Mouse (Mus musculus) ES-E14 (cell line): ENCODE results near the gene Aoc1. TPM values are rescaled to one million over a fixed set of nuclear protein-coding genes. Genes with fewer than 3 reads are reported as not detected.

Experiments used
- DNase-seq: peaks from one replicate; pipeline ENCODE4 v3.0.0-alpha.2; 2013; ENCODE audit warnings: low read depth, low spot score
- H3K27ac ChIP-seq: 2 replicates; pipeline ENCODE4 v1.5.1; 2012; ENCODE audit warnings: low read depth, mild to moderate bottlenecking, low read length, moderate library complexity, mixed read lengths; ENCODE audit not compliant: poor library complexity, insufficient read depth, severe bottlenecking
- H3K36me3 ChIP-seq: 2 replicates; pipeline ENCODE4 v1.6.1; 2012; ENCODE audit warnings: mild to moderate bottlenecking, low read length, moderate library complexity, mixed read lengths; ENCODE audit not compliant: control insufficient read depth, poor library complexity, insufficient read depth, severe bottlenecking
- H3K4me1 ChIP-seq, 2 experiments: fragments of 150-350 bp in 1 of 2; sonication (generic) in 1 of 2; 2 replicates each; pipeline ENCODE4 v1.6.1; 2012; ENCODE audit warnings: low read length in 2 of 2, mild to moderate bottlenecking in 1 of 2, mixed read lengths in 1 of 2; ENCODE audit not compliant: control insufficient read depth in 2 of 2, insufficient read depth in 2 of 2, poor library complexity in 1 of 2
- H3K4me3 ChIP-seq, 2 experiments: fragments of 150-350 bp in 1 of 2; sonication (generic) in 1 of 2; 2 replicates each; pipeline ENCODE4 v1.5.1; 2012; ENCODE audit warnings: low read length in 2 of 2, low read depth in 1 of 2, mild to moderate bottlenecking in 1 of 2, mixed read lengths in 1 of 2; ENCODE audit not compliant: insufficient read depth in 1 of 2, poor library complexity in 1 of 2, severe bottlenecking in 1 of 2
- H3K9ac ChIP-seq: 2 replicates; pipeline ENCODE4 v1.6.1; 2012; ENCODE audit warnings: low read depth, mild to moderate bottlenecking, low read length, mixed read lengths; ENCODE audit not compliant: poor library complexity, insufficient read depth, severe bottlenecking
- H3K9me3 ChIP-seq: fragments of 150-350 bp; sonication (generic); 2 replicates; pipeline ENCODE4 v1.6.1; 2012; ENCODE audit warnings: low read depth, mild to moderate bottlenecking, low read length; ENCODE audit not compliant: control insufficient read depth, insufficient read depth
- CHD2 ChIP-seq: IDR thresholded peaks from 2 replicates; pipeline ENCODE4 v1.6.1; 2014; ENCODE audit warnings: mild to moderate bottlenecking, low read depth, low read length, inconsistent platforms
- HCFC1 ChIP-seq: IDR thresholded peaks from 2 replicates; pipeline ENCODE4 v1.6.1; 2012; ENCODE audit warnings: low read length, inconsistent platforms, borderline replicate concordance; ENCODE audit not compliant: insufficient read depth
- MAFK ChIP-seq: IDR thresholded peaks from 2 replicates; pipeline ENCODE4 v1.6.1; 2014; ENCODE audit warnings: mild to moderate bottlenecking, low read depth, low read length, inconsistent platforms; ENCODE audit not compliant: insufficient read depth
- ZC3H11A ChIP-seq: IDR thresholded peaks from 2 replicates; pipeline ENCODE4 v1.6.1; 2012; ENCODE audit warnings: low read depth, mild to moderate bottlenecking, inconsistent platforms, low read length, borderline replicate concordance
- ZNF384 ChIP-seq: IDR thresholded peaks from 2 replicates; pipeline ENCODE4 v1.6.1; 2012; ENCODE audit warnings: low read depth, low read length, inconsistent platforms
- in situ Hi-C, 2 experiments: fragments of 600-800 bp; cut with MboI; formaldehyde crosslinking; loops; one replicate each; pipeline ENCODE4 v1.15.1; 2025; ENCODE audit warnings: low sequenced_read_pairs in 2 of 2, inconsistent platforms in 1 of 2; ENCODE audit not compliant: unreplicated experiment in 2 of 2
- total RNA-seq: library from RNA; depleted of rRNA; stranded (reverse); fragments of 300-350 nt; gene quantifications from 2 replicates; pipeline ENCODE4 v1.2.3, GENCODE M21; 2012

Gene Aoc1
- total RNA-seq, 1 experiment = 0.31 TPM

DNA sequence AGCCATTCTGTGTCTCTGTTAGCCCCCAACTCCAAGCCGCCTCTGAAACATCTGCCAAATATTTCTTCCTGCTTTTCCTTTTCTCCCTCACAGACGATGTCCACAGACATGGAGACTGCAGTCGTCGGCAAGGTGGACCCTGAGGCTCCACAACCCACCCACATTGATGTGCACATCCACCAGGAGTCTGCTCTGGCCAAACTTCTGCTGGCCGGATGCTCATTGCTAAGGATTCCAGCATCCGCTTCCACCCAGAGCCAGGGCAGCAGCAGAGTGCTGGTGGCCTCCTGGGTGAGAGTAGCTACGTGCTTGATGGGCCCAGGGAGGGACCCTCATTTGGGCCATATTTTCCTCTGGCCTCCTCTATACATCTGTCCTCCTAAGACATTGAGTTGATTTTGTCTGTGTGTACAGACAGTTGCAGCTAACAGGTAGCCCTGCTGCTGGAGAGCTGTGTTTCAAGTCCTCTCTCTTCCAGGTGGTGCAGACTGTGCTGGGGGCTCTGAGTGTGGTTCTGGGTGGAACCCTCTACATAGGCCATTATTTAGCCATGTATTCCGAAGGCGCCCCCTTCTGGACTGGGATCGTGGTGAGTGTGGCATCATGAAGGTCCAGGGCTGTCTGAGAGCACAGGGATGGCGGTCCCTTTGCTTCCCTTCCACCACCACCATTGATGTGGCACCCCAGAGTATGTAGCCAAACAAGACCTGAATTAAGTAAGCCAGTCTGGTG lies 30.4 kb upstream of the Aoc1 start:
- TF ChIP-seq HCFC1 (no peak), CHD2 (no peak), ZC3H11A (no peak), MAFK (no peak), ZNF384 (no peak)
- DNase-seq = no peak
- Histone ChIP-seq H3K4me3 (no peak overlapping the region), H3K36me3 (no peaks in the 10 kb centered on the region), H3K4me1 (no peaks in the 10 kb centered on the region), H3K9ac (no peak overlapping the region), H3K9me3 (no peaks in the 10 kb centered on the region), H3K27ac (no peak overlapping the region)
- in situ Hi-C loops = no loop called here

GRCm38 (mm10) chr6:48845086-48845485 lies 27.6 kb upstream of the Aoc1 start:
- no peaks in the 10 kb centered on the region for H3K4me1 ChIP-seq
- no peak overlapping the region for H3K4me3 ChIP-seq
- no peak overlapping the region for H3K9ac ChIP-seq
- H3K9me3 ChIP-seq = no peaks in the 10 kb centered on the region
- no peak for DNase-seq
- no peak for TF ChIP-seq ZNF384
- TF ChIP-seq CHD2 = no peak
- no peak for TF ChIP-seq HCFC1
- no peak for TF ChIP-seq ZC3H11A
- TF ChIP-seq MAFK = no peak
- in situ Hi-C loops = no loop called here
- no peak overlapping the region for H3K27ac ChIP-seq
- no peaks in the 10 kb centered on the region for H3K36me3 ChIP-seq

DNA sequence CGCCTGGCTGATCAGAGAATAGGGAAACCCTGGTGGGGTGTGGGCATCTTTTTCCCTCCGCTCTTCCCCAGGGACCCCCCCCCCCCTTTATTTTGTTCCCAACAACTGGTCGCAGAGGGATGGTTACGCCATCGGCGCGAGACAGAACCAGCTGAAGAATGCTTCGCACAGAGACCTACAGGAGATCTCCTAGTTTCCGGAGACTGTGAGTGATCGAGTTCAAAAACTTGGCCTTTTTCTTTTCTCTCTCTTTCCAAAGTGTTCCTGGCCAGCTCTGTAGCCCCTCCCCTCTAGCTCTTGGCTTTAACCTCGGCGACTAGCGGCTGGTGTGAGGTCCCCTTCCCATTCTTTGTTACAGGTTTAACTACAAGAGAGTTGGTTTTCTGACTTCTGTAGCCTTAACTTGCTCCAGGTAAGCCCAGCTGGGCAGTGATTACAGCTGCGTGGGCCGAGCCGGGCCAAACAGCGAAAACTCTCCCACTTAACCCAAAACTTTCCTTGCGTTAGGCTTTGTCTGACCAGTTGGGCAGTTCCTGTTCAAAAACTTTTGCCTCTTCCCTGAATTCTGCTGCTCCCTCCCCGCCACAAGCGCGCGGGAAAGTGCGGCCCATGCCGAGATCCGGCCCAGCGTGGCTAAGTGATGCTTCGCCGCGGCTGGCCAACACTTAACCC lies 20.7 kb upstream of the Aoc1 start:
- TF ChIP-seq CHD2 (no peak), HCFC1 (no peak), ZNF384 (no peak), ZC3H11A (no peak), MAFK (no peak)
- in situ Hi-C loops = no loop called here
- no peak for DNase-seq
- Histone ChIP-seq H3K4me3 (peak overlapping the region; percentile 31 to 35), H3K36me3 (no peaks in the 10 kb centered on the region), H3K4me1 (peaks cover 0 to 2% of the 10 kb centered on the region in 2 experiments; a peak in 1 of 4 replicates), H3K27ac (no peak overlapping the region), H3K9me3 (no peaks in the 10 kb centered on the region), H3K9ac (peak overlapping the region; percentile 18; the same call in 1 of the 2 replicates)

DNA sequence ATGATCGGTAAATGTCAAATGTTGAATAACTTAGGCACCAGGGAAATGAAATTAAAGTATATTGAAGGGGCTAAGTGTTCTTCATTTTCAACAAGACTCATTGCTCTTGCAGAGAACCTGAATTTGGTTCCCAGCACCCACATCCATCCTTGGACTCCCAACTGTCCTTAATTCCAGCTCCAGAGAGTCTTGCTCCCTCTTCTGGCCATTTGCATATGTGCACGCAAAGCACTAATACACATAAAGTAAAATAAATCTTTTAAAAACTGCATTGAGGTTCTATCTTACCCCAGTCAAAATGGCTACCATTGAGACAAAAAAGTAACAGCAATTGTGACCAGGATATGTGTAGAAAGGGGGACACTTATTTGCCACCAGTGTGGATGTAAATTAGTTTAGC lies 18.5 kb upstream of the Aoc1 start:
- H3K27ac ChIP-seq = no peak overlapping the region
- H3K36me3 ChIP-seq = no peaks in the 10 kb centered on the region
- in situ Hi-C loops = no loop called here
- TF ChIP-seq ZNF384 (no peak), CHD2 (no peak), ZC3H11A (no peak), HCFC1 (no peak), MAFK (no peak)
- H3K9ac ChIP-seq = no peak overlapping the region
- DNase-seq = no peak
- no peaks in the 10 kb centered on the region for H3K9me3 ChIP-seq
- no peak overlapping the region for H3K4me3 ChIP-seq
- H3K4me1 ChIP-seq = peaks cover 0 to 2% of the 10 kb centered on the region in 2 experiments; a peak in 1 of 4 replicates
